Mouse (Mus musculus) stomach, postnatal 0 days (tissue): ENCODE data around the gene Thop1. TPM values are rescaled to one million over a fixed set of nuclear protein-coding genes. Genes with fewer than 3 reads are reported as not detected.

Experiments
- ATAC-seq: fragments of 200-750 bp; cut with Nextera tagmentation; 2 replicates; pipeline ENCODE4 v1.8.0; 2017; ENCODE audit not compliant: low FRiP score, low TSS enrichment
- DNase-seq: peaks from one replicate; pipeline ENCODE4 v3.0.0-alpha.2; 2016; ENCODE audit warnings: low spot score
- H3K27ac ChIP-seq: fragments of 300-500 bp; sonication (generic); replicated peaks from 2 replicates; pipeline ENCODE4 v1.5.1; 2014; ENCODE audit warnings: mild to moderate bottlenecking, control low read depth
- H3K27me3 ChIP-seq: fragments of 300-500 bp; sonication (generic); 2 replicates; pipeline ENCODE4 v1.6.1; 2014; ENCODE audit warnings: low read length; ENCODE audit not compliant: control insufficient read depth, insufficient read depth
- H3K36me3 ChIP-seq: fragments of 300-500 bp; sonication (generic); 2 replicates; pipeline ENCODE4 v1.6.1; 2014; ENCODE audit warnings: low read length, mixed read lengths; ENCODE audit not compliant: control insufficient read depth, insufficient read depth
- H3K4me1 ChIP-seq: fragments of 300-500 bp; sonication (generic); replicated peaks from 2 replicates; pipeline ENCODE4 v1.6.1; 2014; ENCODE audit warnings: antibody characterized with exemption; ENCODE audit not compliant: control insufficient read depth, insufficient read depth
- H3K4me2 ChIP-seq: fragments of 300-500 bp; sonication (generic); replicated peaks from 2 replicates; pipeline ENCODE4 v1.6.1; 2014; ENCODE audit warnings: low read depth, mild to moderate bottlenecking, control low read depth, moderate library complexity
- H3K4me3 ChIP-seq: fragments of 300-500 bp; sonication (generic); 2 replicates; pipeline ENCODE4 v1.5.1; 2014; ENCODE audit warnings: low read depth, low read length, control low read depth
- H3K9ac ChIP-seq: fragments of 300-500 bp; sonication (generic); 2 replicates; pipeline ENCODE4 v1.6.1; 2014; ENCODE audit warnings: mild to moderate bottlenecking, low read length, control low read depth, mixed read lengths
- H3K9me3 ChIP-seq: fragments of 300-500 bp; sonication (generic); 2 replicates; pipeline ENCODE4 v1.6.1; 2016; ENCODE audit warnings: low read length; ENCODE audit not compliant: control insufficient read depth
- CTCF ChIP-seq: IDR thresholded peaks from 2 replicates; pipeline ENCODE4 v1.5.1; 2016; ENCODE audit warnings: antibody characterized with exemption, low read depth, mild to moderate bottlenecking, moderate library complexity
- EP300 ChIP-seq: optimal IDR thresholded peaks from 2 replicates; pipeline ENCODE3; 2016; ENCODE audit warnings: antibody characterized with exemption
- WGBS: fragments of 180-500 bp; shearing (Covaris S2); extraction: QIAGEN DNeasy Blood & Tissue Kit; methylation state at CpG from one replicate; pipeline ENCODE4 v1.1.7; 2014; 5-methylcytosine and 5-hydroxymethylcytosine counted together
- microRNA-seq: library from miRNA; unstranded; fragments of <30 nt; microRNA quantifications from one replicate; pipeline ENCODE4, GENCODE M21; 2016
- polyA plus RNA-seq: library from polyadenylated mRNA; unstranded; fragments of >200 nt; fragmentation: Nextera tagmentation; extraction: Ambion mirVana; gene quantifications from 2 replicates; pipeline ENCODE4 v1.2.1, GENCODE M21; 2015

The Thop1 gene
- polyA plus RNA-seq, 1 experiment from 2014 or later = 77.2 TPM

DNA sequence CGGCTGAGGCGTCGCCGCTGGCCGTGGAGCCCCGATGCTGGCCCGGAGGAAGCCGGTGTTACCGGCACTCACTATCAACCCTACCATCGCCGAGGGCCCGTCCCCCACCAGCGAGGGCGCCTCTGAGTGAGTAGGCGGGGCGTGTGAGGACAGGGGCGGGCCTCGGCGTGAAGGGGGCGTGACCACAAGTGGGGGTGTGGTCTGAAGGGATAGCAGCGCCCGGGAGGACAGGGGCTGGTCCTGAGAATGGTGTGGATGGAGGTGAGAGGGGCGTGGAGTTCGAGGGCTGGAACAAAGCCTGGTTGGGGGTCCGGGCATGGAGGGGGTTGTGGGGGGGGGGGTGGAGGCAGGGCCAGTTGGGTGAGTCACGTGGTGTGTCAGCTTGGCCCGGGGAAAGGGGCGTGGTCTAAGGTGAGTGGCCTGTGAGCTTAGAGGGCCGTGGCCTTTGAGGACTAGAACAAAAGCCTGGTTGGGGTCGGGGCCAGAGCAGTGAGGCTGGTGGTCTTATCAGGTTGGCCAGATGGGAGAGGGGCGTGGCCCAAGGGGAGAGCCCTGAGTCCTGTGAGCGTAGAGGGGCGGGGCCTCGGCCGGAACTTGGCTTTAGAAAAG, 36.4 kb downstream of the Thop1 start:
- no peaks in the 10 kb centered on the region for H3K9me3 ChIP-seq
- peak; percentile 91 for ATAC-seq
- peak; percentile 57 for TF ChIP-seq CTCF
- TF ChIP-seq EP300 = no peak
- no peaks in the 10 kb centered on the region for H3K27me3 ChIP-seq
- peak overlapping the region; percentile 69 for H3K4me2 ChIP-seq
- H3K4me1 ChIP-seq = 0 out of 2 replicates have a peak, but pooled peaks cover 5% of the 10 kb centered on the region
- peaks cover 9% of the 10 kb centered on the region for H3K36me3 ChIP-seq
- peak overlapping the region; percentile 100 for H3K27ac ChIP-seq
- peak overlapping the region; percentile 97 for H3K9ac ChIP-seq
- peak overlapping the region; percentile 89 for H3K4me3 ChIP-seq
- DNase-seq = peak; percentile 93
- WGBS = 0% methylated on average over 35 of the region's 35 CpGs

DNA sequence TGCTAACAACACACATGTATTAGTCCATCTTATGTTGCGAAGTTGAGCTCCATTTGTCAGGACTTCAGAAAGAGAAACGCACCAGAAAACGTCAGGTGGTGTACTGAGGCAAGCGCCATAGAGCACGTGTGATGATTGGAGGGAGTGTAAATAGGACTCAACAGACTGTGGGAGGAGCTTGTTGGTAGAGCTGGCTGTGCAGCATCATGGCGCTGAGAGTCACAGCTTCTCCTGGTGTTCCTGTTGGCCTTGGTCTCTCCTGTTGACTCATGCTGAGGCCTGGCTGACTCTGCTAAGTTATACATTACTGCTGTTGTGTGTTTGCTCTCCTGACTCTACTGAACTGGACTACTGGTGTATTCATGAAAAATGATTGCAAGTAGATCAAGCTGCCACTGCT, 43.1 kb downstream of the Thop1 start:
- TF ChIP-seq CTCF (no peak), EP300 (no peak)
- H3K9me3 ChIP-seq = no peaks in the 10 kb centered on the region
- 86% methylated on average over 6 of the region's 6 CpGs for whole genome bisulfite sequencing
- no peak overlapping the region for H3K27ac ChIP-seq
- DNase-seq (no peak), ATAC-seq (no peak)
- H3K9ac ChIP-seq = no peak overlapping the region
- no peaks in the 10 kb centered on the region for H3K27me3 ChIP-seq
- H3K36me3 ChIP-seq = peaks cover 26% of the 10 kb centered on the region
- no peak overlapping the region for H3K4me3 ChIP-seq
- H3K4me1 ChIP-seq = no peaks in the 10 kb centered on the region
- no peak overlapping the region for H3K4me2 ChIP-seq

DNA sequence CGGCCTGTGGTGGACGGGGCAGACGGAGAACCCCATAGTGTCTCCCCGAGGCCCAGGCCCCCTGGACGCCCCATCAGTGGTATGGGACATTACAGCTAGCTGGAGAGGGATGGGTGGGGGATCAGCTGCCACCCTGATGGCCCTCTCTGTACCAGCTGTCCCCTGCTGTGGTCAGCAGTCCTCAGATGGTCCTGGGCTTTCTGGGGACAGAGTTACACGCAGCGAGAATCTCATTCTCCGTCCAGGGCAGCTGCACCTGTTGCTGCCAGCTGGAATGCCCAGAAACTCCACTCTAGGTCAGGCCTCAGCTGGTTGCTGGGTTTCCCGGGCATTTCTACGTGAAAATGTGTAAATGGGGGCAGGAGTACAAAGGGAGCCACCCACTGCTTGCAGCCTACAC, 49.8 kb downstream of the Thop1 start:
- TF ChIP-seq EP300 = no peak
- Histone ChIP-seq H3K36me3 (peaks cover 31% of the 10 kb centered on the region), H3K9me3 (no peaks in the 10 kb centered on the region), H3K4me2 (no peak overlapping the region), H3K4me1 (no peaks in the 10 kb centered on the region), H3K9ac (no peak overlapping the region; the same call in 1 of the 2 replicates), H3K4me3 (no peak overlapping the region), H3K27ac (no peak overlapping the region), H3K27me3 (no peaks in the 10 kb centered on the region)
- ATAC-seq = no peak
- WGBS = 94% methylated on average over 10 of the region's 10 CpGs
- DNase-seq = no peak

DNA sequence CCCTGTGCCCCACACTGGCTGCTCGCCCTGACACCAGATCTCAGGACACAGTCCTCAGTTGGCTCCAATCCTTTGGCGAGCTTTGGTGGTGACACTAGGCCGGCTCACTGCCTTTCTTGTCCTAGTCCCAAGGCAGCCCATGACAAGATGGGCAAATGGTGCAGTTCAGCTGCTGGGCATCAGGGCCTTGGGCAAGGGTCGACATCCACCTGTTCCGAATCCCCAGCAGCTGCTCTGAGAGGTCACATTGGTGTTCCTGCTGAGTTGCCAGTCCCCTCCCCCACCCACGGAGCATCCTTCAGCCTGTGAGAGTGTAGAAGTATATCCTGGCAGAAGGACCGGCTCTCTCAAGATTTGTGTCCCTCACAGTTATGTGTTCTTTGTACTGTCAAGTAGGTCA, 50.8 kb downstream of the Thop1 start:
- no peaks in the 10 kb centered on the region for H3K9me3 ChIP-seq
- WGBS = 83% methylated on average over 7 of the region's 7 CpGs
- peaks cover 21% of the 10 kb centered on the region for H3K36me3 ChIP-seq

DNA sequence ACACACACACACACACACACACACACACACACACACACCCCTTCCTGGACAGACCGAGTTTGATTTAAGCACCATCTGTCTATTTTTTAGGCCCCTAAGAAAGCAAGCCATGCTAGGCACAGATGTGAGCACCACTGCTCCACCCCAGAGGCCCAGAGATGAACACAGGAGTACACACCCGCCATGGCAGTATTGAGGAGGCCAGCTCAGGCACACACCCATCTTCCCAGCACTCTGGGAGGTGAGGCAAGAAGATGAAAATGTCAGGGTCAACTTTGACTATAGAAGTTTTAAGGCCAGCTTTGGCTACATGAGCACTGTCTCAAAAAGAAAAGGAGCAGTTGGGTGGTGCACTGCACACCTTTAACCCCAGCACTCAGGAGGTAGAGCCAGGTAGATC, 53.1 kb downstream of the Thop1 start:
- 62% methylated on average over 2 of the region's 2 CpGs for WGBS
- H3K4me3 ChIP-seq = no peak overlapping the region
- ATAC-seq = no peak

More for the DNA sequence above, 50.8 kb downstream of the Thop1 start:
- TF ChIP-seq EP300 (no peak), CTCF (no peak)
- no peaks in the 10 kb centered on the region for H3K4me1 ChIP-seq
- ATAC-seq = no peak
- no peak overlapping the region for H3K4me2 ChIP-seq
- H3K9ac ChIP-seq = no peak overlapping the region
- H3K4me3 ChIP-seq = no peak overlapping the region
- DNase-seq = no peak
- H3K27ac ChIP-seq = no peak overlapping the region
- H3K27me3 ChIP-seq = no peaks in the 10 kb centered on the region

DNA sequence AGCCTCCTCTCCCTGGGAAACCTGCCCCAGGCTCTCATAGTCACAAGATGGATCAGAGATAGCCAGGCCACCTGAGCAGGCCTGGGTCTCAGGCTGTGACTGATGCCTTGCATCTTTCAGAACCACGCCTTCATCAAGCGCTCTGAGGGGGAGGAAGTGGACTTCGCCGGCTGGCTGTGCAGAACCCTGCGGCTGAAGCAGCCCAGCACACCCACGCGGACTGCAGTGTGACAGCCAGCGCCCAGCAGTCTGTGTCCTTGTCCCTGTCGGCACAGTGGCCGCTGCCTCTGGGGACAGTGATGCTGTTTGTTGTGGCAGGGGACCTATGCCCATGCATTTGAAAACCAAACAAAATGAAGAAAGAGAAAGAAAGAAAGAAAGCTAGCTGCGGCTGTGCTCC, 53.7 kb downstream of the Thop1 start:
- H3K27me3 ChIP-seq = no peaks in the 10 kb centered on the region
- H3K36me3 ChIP-seq = peaks cover 13% of the 10 kb centered on the region; the same call in 1 of the 2 replicates
- no peaks in the 10 kb centered on the region for H3K9me3 ChIP-seq
- no peak for TF ChIP-seq EP300
- TF ChIP-seq CTCF = no peak
- DNase-seq (no peak), ATAC-seq (no peak)
- H3K27ac ChIP-seq = no peak overlapping the region
- no peaks in the 10 kb centered on the region for H3K4me1 ChIP-seq
- no peak overlapping the region for H3K4me3 ChIP-seq
- H3K9ac ChIP-seq = no peak overlapping the region
- 73% methylated on average over 11 of the region's 11 CpGs for WGBS
- H3K4me2 ChIP-seq = no peak overlapping the region

More for the DNA sequence above, 53.1 kb downstream of the Thop1 start:
- Histone ChIP-seq H3K4me1 (no peaks in the 10 kb centered on the region), H3K27me3 (no peaks in the 10 kb centered on the region), H3K36me3 (peaks cover 16% of the 10 kb centered on the region), H3K9me3 (no peaks in the 10 kb centered on the region), H3K4me2 (no peak overlapping the region), H3K27ac (no peak overlapping the region), H3K9ac (no peak overlapping the region)
- DNase-seq = no peak
- no peak for TF ChIP-seq CTCF
- no peak for TF ChIP-seq EP300

Small RNA genes lying within 50 kb of the gene (microRNA-seq; reads per million reads assigned to microRNA genes)
- not detected for gene Mir5615-1
- gene Mir5615-2 = not detected

Other genes starting within 250 kb of the Thop1 start
- 1,070 and 1,103 TPM in 2 replicates for gene Oaz1, start 243.4 kb upstream of the Thop1 start, polyA plus RNA-seq
- gene Lingo3, start 226.0 kb upstream of the Thop1 start, polyA plus RNA-seq = 0.12 and 0.17 TPM in 2 replicates
- gene Lsm7, start 214.8 kb upstream of the Thop1 start, polyA plus RNA-seq = 176 and 180 TPM in 2 replicates
- gene Sppl2b, start 214.8 kb upstream of the Thop1 start, polyA plus RNA-seq = 17.7 and 23.0 TPM in 2 replicates
- 2.0 and 2.2 TPM in 2 replicates for gene Tmprss9, start 198.2 kb upstream of the Thop1 start, polyA plus RNA-seq
- 292 and 304 TPM in 2 replicates for gene Timm13, start 169.1 kb upstream of the Thop1 start, polyA plus RNA-seq
- 12.0 and 12.4 TPM in 2 replicates for gene Lmnb2, start 151.8 kb upstream of the Thop1 start, polyA plus RNA-seq
- gene Gadd45b, start 140.0 kb upstream of the Thop1 start, polyA plus RNA-seq = 59.5 and 62.2 TPM in 2 replicates
- gene Gng7, start 55.1 kb upstream of the Thop1 start, polyA plus RNA-seq = 1.3 and 1.8 TPM in 2 replicates
- 0.40 and 0.42 TPM in 2 replicates for gene Diras1, start 44.4 kb upstream of the Thop1 start, polyA plus RNA-seq
- gene Slc39a3, start 32.6 kb upstream of the Thop1 start, polyA plus RNA-seq = 11.0 and 11.1 TPM in 2 replicates
- gene Sgta, start 9.9 kb upstream of the Thop1 start, polyA plus RNA-seq = 93.7 and 98.7 TPM in 2 replicates
- 9.3 and 10.4 TPM in 2 replicates for gene Creb3l3, start 28.8 kb downstream of the Thop1 start, polyA plus RNA-seq
- 135 and 142 TPM in 2 replicates for gene Map2k2, start 35.9 kb downstream of the Thop1 start, polyA plus RNA-seq
- 87.5 and 94.1 TPM in 2 replicates for gene Zbtb7a, start 65.2 kb downstream of the Thop1 start, polyA plus RNA-seq
- gene Pias4, start 97.9 kb downstream of the Thop1 start, polyA plus RNA-seq = 18.7 and 20.9 TPM in 2 replicates
- 337 and 380 TPM in 2 replicates for gene Eef2, start 106.6 kb downstream of the Thop1 start, polyA plus RNA-seq
- 44.6 and 51.8 TPM in 2 replicates for gene Dapk3, start 113.0 kb downstream of the Thop1 start, polyA plus RNA-seq
- gene 4930442H23Rik, start 113.8 kb downstream of the Thop1 start, polyA plus RNA-seq = 0.07 TPM in 1 of 2 replicates, not detected in the other
- gene Nmrk2, start 132.0 kb downstream of the Thop1 start, polyA plus RNA-seq = 0.07 TPM in 1 of 2 replicates, not detected in the other
- 0.64 and 0.91 TPM in 2 replicates for gene Atcay, start 160.8 kb downstream of the Thop1 start, polyA plus RNA-seq
- gene Zfr2, start 163.1 kb downstream of the Thop1 start, polyA plus RNA-seq = 2.1 and 3.2 TPM in 2 replicates
- gene Matk, start 182.9 kb downstream of the Thop1 start, polyA plus RNA-seq = 1.0 and 1.6 TPM in 2 replicates
- 210 and 215 TPM in 2 replicates for gene Mrpl54, start 196.9 kb downstream of the Thop1 start, polyA plus RNA-seq
- gene Apba3, start 196.9 kb downstream of the Thop1 start, polyA plus RNA-seq = 30.5 and 34.6 TPM in 2 replicates
- 42.5 and 46.0 TPM in 2 replicates for gene Tjp3, start 221.5 kb downstream of the Thop1 start, polyA plus RNA-seq
- gene Pip5k1c, start 222.9 kb downstream of the Thop1 start, polyA plus RNA-seq = 19.1 and 21.1 TPM in 2 replicates